Mouse (Mus musculus) T-helper 1 cell (primary cell): ENCODE measurements around the gene Ndufa5.

Source experiments
- in situ Hi-C: fragments of 300-600 bp; cut with MboI, MseI; formaldehyde crosslinking; loops from one replicate; pipeline ENCODE4 v1.15.1; 2025; ENCODE audit warnings: high pct_unique_total_duplicates

The Ndufa5 gene

GRCm38 (mm10) chr6:24528064-24528243, 141 bp upstream of the Ndufa5 start, which contains the start of gene Asb15:
Gene Asb15, plus strand, starts transcription at chr6:24528144.
- in situ Hi-C loops, result loop anchor here (25.0 kb wide), 1 partner anchor 1284 kb away; the partner anchor contains the start of gene Pot1a

GRCm38 (mm10) chr6:24525705-24526104, 2.1 kb downstream of the Ndufa5 start:
- in situ Hi-C loops, result loop anchor here (25.0 kb wide), 1 partner anchor 1287 kb away; the partner anchor contains the start of gene Pot1a

GRCm38 (mm10) chr6:24516197-24516596, 11.6 kb downstream of the Ndufa5 start:
- in situ Hi-C loops, result no loop called here

GRCm38 (mm10) chr6:24514552-24515284, 13.1 kb downstream of the Ndufa5 start, which contains the start of gene Iqub:
Gene Iqub, minus strand, starts transcription at chr6:24515067.
- in situ Hi-C loops, result no loop called here

- in situ Hi-C loops, result no loop called here
Measured at GRCm38 (mm10) chr6:24504141-24504540, 23.7 kb downstream of the Ndufa5 start.

GRCm38 (mm10) chr6:24490341-24490740, 37.5 kb downstream of the Ndufa5 start:
- in situ Hi-C loops, result no loop called here

GRCm38 (mm10) chr6:24486530-24486929, 41.3 kb downstream of the Ndufa5 start:
- in situ Hi-C loops, result no loop called here

GRCm38 (mm10) chr6:24470571-24471132, 57.2 kb downstream of the Ndufa5 start:
- in situ Hi-C loops, result no loop called here

GRCm38 (mm10) chr6:24470135-24470534, 57.7 kb downstream of the Ndufa5 start:
- in situ Hi-C loops, result no loop called here
